Mouse (Mus musculus) cortical plate, adult 2 months (tissue): ENCODE measurements around the gene Hltf. TPM values are rescaled to one million over a fixed set of nuclear protein-coding genes. Genes with fewer than 3 reads are reported as not detected.

Experiments
- H3K27ac ChIP-seq: fragments of 200-500 bp; 2 replicates; pipeline ENCODE4 v1.5.1; 2012; ENCODE audit warnings: low read length, control low read depth, inconsistent platforms; ENCODE audit not compliant: insufficient read depth
- H3K4me1 ChIP-seq: fragments of 200-500 bp; 2 replicates; pipeline ENCODE4 v1.6.1; 2011; ENCODE audit warnings: low read length; ENCODE audit not compliant: control insufficient read depth, insufficient read depth
- H3K4me3 ChIP-seq: fragments of 200-500 bp; 2 replicates; pipeline ENCODE4 v1.5.1; 2011; ENCODE audit warnings: mild to moderate bottlenecking, low read length, control low read depth; ENCODE audit not compliant: insufficient read depth
- CTCF ChIP-seq: fragments of 200-500 bp; IDR thresholded peaks from 2 replicates; pipeline ENCODE4 v1.5.1; 2011; ENCODE audit warnings: mild to moderate bottlenecking, control low read depth, low read length; ENCODE audit not compliant: insufficient read depth; ENCODE audit errors: extremely low read depth
- POLR2A ChIP-seq: fragments of 200-500 bp; IDR thresholded peaks from 2 replicates; pipeline ENCODE4 v1.6.1; 2011; ENCODE audit warnings: mild to moderate bottlenecking, low read length, control low read depth; ENCODE audit not compliant: insufficient read depth; ENCODE audit errors: extremely low read depth
- polyA plus RNA-seq: library from polyadenylated mRNA; depleted of rRNA; stranded (reverse); fragments of >200 nt; gene quantifications from 2 replicates; pipeline ENCODE4 v1.2.3, GENCODE M21; 2012; rRNA removed

The Hltf gene
- polyA plus RNA-seq, 1 experiment = 14.7 TPM

DNA sequence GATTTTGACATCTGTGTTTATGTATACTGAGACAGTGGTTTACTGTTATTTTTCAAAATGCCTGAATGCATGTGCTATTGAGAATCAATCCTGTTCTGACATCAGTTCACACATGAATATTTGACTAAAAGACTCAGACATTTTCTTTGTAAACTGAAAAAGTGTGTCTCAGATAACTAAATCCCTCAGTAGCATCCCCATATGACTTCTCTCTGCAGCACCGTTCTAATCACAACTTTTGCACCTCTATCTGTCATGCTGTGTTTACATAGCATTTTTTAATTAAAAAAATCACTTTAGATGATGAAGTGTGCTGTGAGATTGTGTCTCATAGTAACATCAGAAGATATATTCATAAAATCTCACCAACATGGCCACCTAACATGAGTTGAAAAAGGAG, 109.9 kb downstream of the Hltf start:
- no peak overlapping the region for H3K27ac ChIP-seq
- H3K4me1 ChIP-seq = no peaks in the 10 kb centered on the region
- no peak overlapping the region for H3K4me3 ChIP-seq
- TF ChIP-seq POLR2A = no peak
- TF ChIP-seq CTCF = no peak

Other genes starting within 250 kb of the Hltf start
- 7.4 and 7.6 TPM in 2 replicates for gene Cp, start 100.8 kb upstream of the Hltf start, polyA plus RNA-seq
- gene Hps3, start 22.5 kb upstream of the Hltf start, polyA plus RNA-seq = 15.5 and 16.6 TPM in 2 replicates
- gene Gyg, start 97.5 kb downstream of the Hltf start, polyA plus RNA-seq = 37.0 and 38.3 TPM in 2 replicates
- 0.10 and 0.19 TPM in 2 replicates for gene Cpa3, start 184.4 kb downstream of the Hltf start, polyA plus RNA-seq
- 0.04 TPM in 1 of 2 replicates, not detected in the other for gene Cpb1, start 217.9 kb downstream of the Hltf start, polyA plus RNA-seq